Mouse (Mus musculus) forebrain, embryonic 16.5 days (tissue): ENCODE data around the gene Sort1. TPM values are rescaled to one million over a fixed set of nuclear protein-coding genes. Genes with fewer than 3 reads are reported as not detected.

Experiments used
- ATAC-seq: fragments of 200-750 bp; cut with Nextera tagmentation; 2 replicates; pipeline ENCODE4 v1.8.0; 2017; ENCODE audit warnings: mild to moderate bottlenecking, moderate library complexity
- H3K27ac ChIP-seq: fragments of 300-500 bp; sonication (generic); 2 replicates; pipeline ENCODE4 v1.5.1; 2014; ENCODE audit warnings: low read length, control low read depth
- H3K27me3 ChIP-seq: fragments of 300-500 bp; sonication (generic); replicated peaks from 2 replicates; pipeline ENCODE4 v1.6.1; 2014; ENCODE audit warnings: low read length; ENCODE audit not compliant: control insufficient read depth, insufficient read depth
- H3K36me3 ChIP-seq: fragments of 300-500 bp; sonication (generic); 2 replicates; pipeline ENCODE4 v1.6.1; 2014; ENCODE audit not compliant: control insufficient read depth, insufficient read depth
- H3K4me1 ChIP-seq: fragments of 300-500 bp; sonication (generic); replicated peaks from 2 replicates; pipeline ENCODE4 v1.6.1; 2014; ENCODE audit warnings: low read length; ENCODE audit not compliant: control insufficient read depth, insufficient read depth
- H3K4me2 ChIP-seq: fragments of 300-500 bp; sonication (generic); 2 replicates; pipeline ENCODE4 v1.6.1; 2014; ENCODE audit warnings: mild to moderate bottlenecking, low read length, control low read depth
- H3K4me3 ChIP-seq: fragments of 300-500 bp; sonication (generic); replicated peaks from 2 replicates; pipeline ENCODE4 v1.5.1; 2014; ENCODE audit warnings: mild to moderate bottlenecking, low read length, control low read depth
- H3K9ac ChIP-seq: fragments of 300-500 bp; sonication (generic); replicated peaks from 2 replicates; pipeline ENCODE4 v1.6.1; 2014; ENCODE audit warnings: low read depth, low read length, control low read depth
- H3K9me3 ChIP-seq: fragments of 300-500 bp; sonication (generic); 2 replicates; pipeline ENCODE4 v1.6.1; 2016; ENCODE audit warnings: low read length; ENCODE audit not compliant: control insufficient read depth
- WGBS: fragments of 180-500 bp; shearing (Covaris S2); extraction: QIAGEN DNeasy Blood & Tissue Kit; methylation state at CpG from one replicate; pipeline ENCODE4 v1.1.7; 2014; 5-methylcytosine and 5-hydroxymethylcytosine counted together
- polyA plus RNA-seq: library from polyadenylated mRNA; unstranded; fragments of >200 nt; fragmentation: Nextera tagmentation; extraction: Ambion mirVana; gene quantifications from 2 replicates; pipeline ENCODE4 v1.2.1, GENCODE M21; 2015

Sort1 gene
- polyA plus RNA-seq, 1 experiment from 2014 or later, result 19.5 TPM

DNA sequence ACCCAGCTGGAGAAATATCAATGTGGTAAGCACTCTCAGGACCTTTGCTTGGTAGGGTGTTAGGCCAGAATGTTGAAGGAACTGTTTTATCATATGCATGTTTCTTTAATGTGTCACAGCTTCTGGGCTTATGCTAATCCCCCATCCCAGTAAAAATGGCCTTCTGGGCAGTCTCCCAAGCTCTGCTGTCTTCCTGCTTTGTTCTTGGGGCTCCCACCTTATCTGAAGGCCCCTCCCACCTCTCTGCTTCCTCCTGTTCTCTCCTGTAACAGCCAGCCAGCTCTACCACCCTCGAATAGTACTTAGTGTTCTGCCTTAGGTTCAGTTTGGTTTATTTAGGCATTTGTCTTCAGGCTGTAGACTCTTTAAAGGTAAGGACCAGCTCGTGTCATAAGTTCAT lies 10.5 kb downstream of the Sort1 start:
- Histone ChIP-seq H3K27ac (no peak overlapping the region), H3K27me3 (no peaks in the 10 kb centered on the region), H3K4me2 (no peak overlapping the region), H3K4me3 (no peak overlapping the region), H3K36me3 (no peaks in the 10 kb centered on the region), H3K9me3 (no peaks in the 10 kb centered on the region), H3K9ac (no peak overlapping the region), H3K4me1 (peaks cover 63% of the 10 kb centered on the region)
- WGBS, result 43% methylated on average over 2 of the region's 2 CpGs
- no peak for ATAC-seq

DNA sequence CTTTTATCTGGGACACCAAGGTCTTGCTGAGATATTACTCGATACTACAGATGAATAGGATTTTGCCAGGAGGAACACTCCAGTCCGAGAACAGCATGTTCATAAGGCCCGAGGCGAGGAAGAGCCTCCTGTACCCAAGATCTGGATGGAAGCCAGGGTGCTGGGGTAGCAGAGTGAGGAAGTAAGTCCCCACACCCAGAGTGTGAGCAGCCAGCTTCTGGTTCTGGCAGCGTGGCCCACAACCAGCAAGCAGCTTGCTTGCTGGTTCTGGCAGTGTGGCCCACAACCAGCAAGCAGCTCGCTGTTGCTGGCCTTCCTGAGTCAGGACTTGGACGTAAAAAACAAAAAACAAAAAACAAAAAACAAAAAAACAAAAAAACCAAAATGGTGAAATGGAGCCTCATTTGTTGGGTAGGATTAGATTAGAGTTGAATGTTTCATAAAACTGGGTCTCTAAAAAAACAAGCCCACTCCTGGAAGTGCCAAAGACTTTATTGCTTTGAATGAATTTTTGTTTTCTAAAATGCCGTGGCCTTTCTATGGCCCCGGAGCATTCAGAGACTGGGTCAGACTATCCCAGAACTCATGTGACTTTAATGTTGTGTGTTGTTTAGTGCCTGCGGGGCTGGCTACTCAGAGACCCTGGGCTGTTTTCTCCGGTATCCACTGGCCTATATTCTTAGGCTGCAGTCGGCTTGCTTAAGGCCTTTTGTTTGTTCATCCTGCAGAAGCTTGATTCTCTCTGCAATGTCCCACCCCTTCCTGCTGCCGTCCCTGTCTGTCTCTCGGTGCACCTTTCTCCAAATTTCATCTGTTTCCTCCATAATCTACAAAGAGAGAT lies 11.7 kb downstream of the Sort1 start:
- H3K36me3 ChIP-seq, result no peaks in the 10 kb centered on the region
- H3K4me3 ChIP-seq, result peak overlapping the region; percentile 3; the same call in 1 of the 2 replicates
- ATAC-seq, result peak; percentile 30
- peaks cover 61% of the 10 kb centered on the region for H3K4me1 ChIP-seq
- H3K9me3 ChIP-seq, result no peaks in the 10 kb centered on the region
- WGBS, result 15% methylated on average over 14 of the region's 14 CpGs
- peak overlapping the region; percentile 79 for H3K27ac ChIP-seq
- peak overlapping the region; percentile 41 for H3K4me2 ChIP-seq
- peak overlapping the region; percentile 2; the same call in 1 of the 2 replicates for H3K9ac ChIP-seq
- no peaks in the 10 kb centered on the region for H3K27me3 ChIP-seq

- peak overlapping the region; percentile 3; the same call in 1 of the 2 replicates for H3K4me3 ChIP-seq
- H3K4me1 ChIP-seq, result peaks cover 56% of the 10 kb centered on the region
- WGBS, result 18% methylated on average over 14 of the region's 14 CpGs
Measured at GRCm38 (mm10) chr3:108296220-108297049, 12.6 kb downstream of the Sort1 start.

GRCm38 (mm10) chr3:108297050-108297419 lies 13.2 kb downstream of the Sort1 start:
- H3K36me3 ChIP-seq, result no peaks in the 10 kb centered on the region
- peaks cover 51% of the 10 kb centered on the region for H3K4me1 ChIP-seq
- 63% methylated on average over 7 of the region's 7 CpGs for WGBS
- no peak overlapping the region for H3K4me3 ChIP-seq
- peak overlapping the region; percentile 79 for H3K27ac ChIP-seq
- no peaks in the 10 kb centered on the region for H3K9me3 ChIP-seq
- peak overlapping the region; percentile 21; the same call in 1 of the 2 replicates for H3K4me2 ChIP-seq
- ATAC-seq, result no peak
- H3K27me3 ChIP-seq, result no peaks in the 10 kb centered on the region
- H3K9ac ChIP-seq, result peak overlapping the region; percentile 25

More at GRCm38 (mm10) chr3:108296220-108297049, 12.6 kb downstream of the Sort1 start:
- Histone ChIP-seq H3K9ac (peak overlapping the region; percentile 25), H3K4me2 (peak overlapping the region; percentile 41), H3K27me3 (no peaks in the 10 kb centered on the region), H3K27ac (peak overlapping the region; percentile 79), H3K9me3 (no peaks in the 10 kb centered on the region), H3K36me3 (no peaks in the 10 kb centered on the region)
- peak; percentile 66 for ATAC-seq

GRCm38 (mm10) chr3:108297603-108298553 lies 14.0 kb downstream of the Sort1 start:
- Histone ChIP-seq H3K4me2 (no peak overlapping the region), H3K4me1 (peaks cover 51% of the 10 kb centered on the region), H3K36me3 (no peaks in the 10 kb centered on the region), H3K27ac (peak overlapping the region; percentile 37), H3K27me3 (no peaks in the 10 kb centered on the region), H3K9me3 (no peaks in the 10 kb centered on the region), H3K4me3 (no peak overlapping the region), H3K9ac (no peak overlapping the region)
- 0 out of 2 replicates have a peak, but pooled peaks have one; percentile 7 for ATAC-seq
- 52% methylated on average over 7 of the region's 7 CpGs for WGBS

DNA sequence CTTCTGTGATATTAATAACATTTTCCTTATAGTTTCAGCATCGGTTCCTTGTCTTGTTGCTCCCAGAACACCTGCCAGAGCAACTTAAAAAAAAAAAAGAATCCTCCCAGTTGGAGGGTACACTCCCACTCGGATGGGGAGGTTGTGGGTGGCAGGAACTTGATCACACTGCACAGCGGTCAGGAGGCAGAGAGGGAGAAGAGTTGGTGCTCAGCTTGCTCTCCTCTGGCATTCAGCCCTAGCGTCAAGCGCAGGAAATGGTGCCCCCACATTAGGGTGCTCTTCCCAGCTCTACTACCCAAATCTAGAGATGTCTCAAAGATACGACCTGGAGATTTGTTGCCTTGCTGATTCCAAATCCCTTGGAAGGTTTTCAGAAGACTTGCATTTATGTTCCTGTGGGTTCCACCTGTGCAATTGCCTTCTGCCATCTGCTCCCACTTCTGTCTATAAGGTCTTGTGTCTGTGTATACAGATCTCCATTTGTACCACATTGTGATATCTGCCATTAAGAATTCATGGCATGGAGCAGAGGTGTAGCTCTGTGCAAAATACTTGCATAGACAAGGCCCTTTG lies 16.7 kb downstream of the Sort1 start:
- no peaks in the 10 kb centered on the region for H3K9me3 ChIP-seq
- no peak overlapping the region for H3K4me2 ChIP-seq
- no peaks in the 10 kb centered on the region; the same call in 1 of the 2 replicates for H3K36me3 ChIP-seq
- 71% methylated on average over 6 of the region's 6 CpGs for WGBS
- no peak for ATAC-seq
- no peaks in the 10 kb centered on the region for H3K27me3 ChIP-seq
- no peak overlapping the region for H3K9ac ChIP-seq
- H3K4me1 ChIP-seq, result peaks cover 36% of the 10 kb centered on the region
- H3K27ac ChIP-seq, result no peak overlapping the region
- no peak overlapping the region for H3K4me3 ChIP-seq

GRCm38 (mm10) chr3:108303683-108304082 lies 19.8 kb downstream of the Sort1 start:
- H3K27me3 ChIP-seq, result no peaks in the 10 kb centered on the region
- ATAC-seq, result no peak
- peaks cover 27% of the 10 kb centered on the region for H3K4me1 ChIP-seq
- H3K36me3 ChIP-seq, result peaks cover under 1% of the 10 kb centered on the region
- H3K4me2 ChIP-seq, result no peak overlapping the region
- H3K9me3 ChIP-seq, result no peaks in the 10 kb centered on the region
- H3K9ac ChIP-seq, result no peak overlapping the region
- 92% methylated on average over 8 of the region's 8 CpGs for WGBS
- no peak overlapping the region for H3K4me3 ChIP-seq
- H3K27ac ChIP-seq, result no peak overlapping the region

DNA sequence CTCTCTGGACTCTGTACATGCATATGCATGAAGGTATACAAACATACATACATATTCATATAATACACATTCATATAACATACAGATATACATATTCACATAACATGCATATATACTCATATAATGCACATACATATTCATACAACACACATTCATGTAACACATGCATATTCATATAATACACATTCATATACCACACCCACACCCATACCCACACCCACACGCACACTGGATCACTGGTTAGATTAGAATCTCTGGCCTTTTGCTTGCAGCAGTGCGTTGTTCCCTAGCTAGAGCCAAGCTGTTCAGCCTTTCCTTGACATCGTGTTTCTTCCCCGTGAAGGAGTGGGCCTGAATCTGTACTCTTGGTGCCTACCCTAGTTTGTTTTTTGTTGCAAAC lies 20.9 kb downstream of the Sort1 start:
- no peak overlapping the region for H3K9ac ChIP-seq
- H3K4me1 ChIP-seq, result peaks cover 27% of the 10 kb centered on the region
- no peak overlapping the region for H3K4me3 ChIP-seq
- 91% methylated on average over 4 of the region's 4 CpGs for whole genome bisulfite sequencing
- H3K27ac ChIP-seq, result no peak overlapping the region
- no peaks in the 10 kb centered on the region for H3K9me3 ChIP-seq
- no peaks in the 10 kb centered on the region for H3K27me3 ChIP-seq
- ATAC-seq, result peak; percentile 51; the same call in 1 of the 2 replicates
- H3K4me2 ChIP-seq, result no peak overlapping the region
- H3K36me3 ChIP-seq, result peaks cover 3% of the 10 kb centered on the region
